Mouse (Mus musculus) effector memory CD4-positive, alpha-beta T cell, adult 7 months (primary cell): Measurements from ENCODE around the gene Tatdn2. TPM values are rescaled to one million over a fixed set of nuclear protein-coding genes. Genes with fewer than 3 reads are reported as not detected.

Experiments
- polyA plus RNA-seq: library from polyadenylated mRNA; unstranded; fragments of 100-300 nt; shearing (Covaris generic); gene quantifications from one replicate; pipeline ENCODE4 v1.2.1, GENCODE M21; 2017

The Tatdn2 gene
- 24.6 TPM for polyA plus RNA-seq

GRCm38 (mm10) chr6:113696582-113697221 is at the start of gene Tatdn2:
Gene Tatdn2, plus strand, starts transcription at chr6:113697050.

GRCm38 (mm10) chr6:113719878-113720277 is 23.0 kb downstream of the Tatdn2 start, which contains the start of gene Ghrl:
Gene Ghrl, minus strand, starts transcription at chr6:113719880.

GRCm38 (mm10) chr6:113740236-113741217 is 43.7 kb downstream of the Tatdn2 start, which contains the start of gene Sec13:
Gene Sec13, minus strand, starts transcription at chr6:113740743.

Other genes starting within 250 kb of the Tatdn2 start
- 1.3 TPM for gene Il17re, start 238.6 kb upstream of the Tatdn2 start, polyA plus RNA-seq
- 0.28 TPM for gene Il17rc, start 225.6 kb upstream of the Tatdn2 start, polyA plus RNA-seq
- gene Creld1, start 213.8 kb upstream of the Tatdn2 start, polyA plus RNA-seq = 4.1 TPM
- gene Prrt3, start 195.1 kb upstream of the Tatdn2 start, polyA plus RNA-seq = not detected
- 93.5 TPM for gene Emc3, start 165.4 kb upstream of the Tatdn2 start, polyA plus RNA-seq
- 1.3 TPM for gene Fancd2, start 165.4 kb upstream of the Tatdn2 start, polyA plus RNA-seq
- not detected for gene Fancd2os, start 96.3 kb upstream of the Tatdn2 start, polyA plus RNA-seq
- gene Brk1, start 92.3 kb upstream of the Tatdn2 start, polyA plus RNA-seq = 134 TPM
- gene Vhl, start 73.1 kb upstream of the Tatdn2 start, polyA plus RNA-seq = 26.7 TPM
- 170 TPM for gene Irak2, start 58.6 kb upstream of the Tatdn2 start, polyA plus RNA-seq
- 1.5 TPM for gene Ghrl, start 22.8 kb downstream of the Tatdn2 start, polyA plus RNA-seq
- 137 TPM for gene Sec13, start 43.7 kb downstream of the Tatdn2 start, polyA plus RNA-seq